Mouse (Mus musculus) kidney, embryonic 14.5 days (tissue): ENCODE measurements around the gene Srpk2. TPM values are rescaled to one million over a fixed set of nuclear protein-coding genes. Genes with fewer than 3 reads are reported as not detected.

Experiments
- ATAC-seq: fragments of 200-750 bp; cut with Nextera tagmentation; 2 replicates; pipeline ENCODE4 v1.8.0; 2017; ENCODE audit warnings: moderate number of reproducible peaks, mild to moderate bottlenecking, moderate TSS enrichment, moderate library complexity; ENCODE audit not compliant: low FRiP score, low TSS enrichment
- H3K27ac ChIP-seq: fragments of 300-500 bp; sonication (generic); 2 replicates; pipeline ENCODE4 v1.5.1; 2014; ENCODE audit warnings: low read depth, mild to moderate bottlenecking, low read length, moderate library complexity, mixed read lengths
- H3K27me3 ChIP-seq: fragments of 300-500 bp; sonication (generic); 2 replicates; pipeline ENCODE4 v1.6.1; 2014; ENCODE audit warnings: mild to moderate bottlenecking, low read length; ENCODE audit not compliant: control insufficient read depth, insufficient read depth
- H3K36me3 ChIP-seq: fragments of 300-500 bp; sonication (generic); 2 replicates; pipeline ENCODE4 v1.6.1; 2014; ENCODE audit warnings: low read length, mixed read lengths; ENCODE audit not compliant: control insufficient read depth, insufficient read depth
- H3K4me1 ChIP-seq: fragments of 300-500 bp; sonication (generic); 2 replicates; pipeline ENCODE4 v1.6.1; 2014; ENCODE audit warnings: low read length, mixed read lengths; ENCODE audit not compliant: control insufficient read depth, insufficient read depth
- H3K4me2 ChIP-seq: fragments of 300-500 bp; sonication (generic); replicated peaks from 2 replicates; pipeline ENCODE4 v1.6.1; 2014; ENCODE audit warnings: low read depth, mild to moderate bottlenecking, low read length
- H3K4me3 ChIP-seq: fragments of 300-500 bp; sonication (generic); 2 replicates; pipeline ENCODE4 v1.5.1; 2014; ENCODE audit warnings: mild to moderate bottlenecking, low read length
- H3K9ac ChIP-seq: fragments of 300-500 bp; sonication (generic); 2 replicates; pipeline ENCODE4 v1.6.1; 2014; ENCODE audit warnings: low read depth, mild to moderate bottlenecking, low read length, moderate library complexity
- H3K9me3 ChIP-seq: fragments of 300-500 bp; sonication (generic); 2 replicates; pipeline ENCODE4 v1.6.1; 2016; ENCODE audit warnings: low read length; ENCODE audit not compliant: control insufficient read depth
- WGBS: fragments of 180-500 bp; shearing (Covaris S2); extraction: QIAGEN DNeasy Blood & Tissue Kit; methylation state at CpG from one replicate; pipeline ENCODE4 v1.1.7; 2014; 5-methylcytosine and 5-hydroxymethylcytosine counted together
- polyA plus RNA-seq: library from polyadenylated mRNA; unstranded; fragments of >200 nt; fragmentation: Nextera tagmentation; extraction: Ambion mirVana; gene quantifications from 2 replicates; pipeline ENCODE4 v1.2.1, GENCODE M21; 2014

Srpk2 gene
- polyA plus RNA-seq, 1 experiment from 2014 or later = 50.8 TPM

GRCm38 (mm10) chr5:23515038-23515437 is 169.4 kb downstream of the Srpk2 start:
- Histone ChIP-seq H3K36me3 (peaks cover 32% of the 10 kb centered on the region), H3K9ac (no peak overlapping the region), H3K27me3 (no peaks in the 10 kb centered on the region), H3K4me1 (no peaks in the 10 kb centered on the region; the same call in 1 of the 2 replicates), H3K4me2 (no peak overlapping the region), H3K27ac (no peak overlapping the region), H3K9me3 (no peaks in the 10 kb centered on the region), H3K4me3 (no peak overlapping the region)
- no peak for ATAC-seq
- 94% methylated on average over 10 of the region's 10 CpGs for whole genome bisulfite sequencing

- Histone ChIP-seq H3K4me2 (no peak overlapping the region), H3K9ac (no peak overlapping the region), H3K36me3 (peaks cover 32% of the 10 kb centered on the region), H3K4me3 (no peak overlapping the region), H3K4me1 (no peaks in the 10 kb centered on the region), H3K27me3 (no peaks in the 10 kb centered on the region), H3K27ac (no peak overlapping the region), H3K9me3 (no peaks in the 10 kb centered on the region)
- ATAC-seq = no peak
- 94% methylated on average over 13 of the region's 13 CpGs for WGBS
Measured at GRCm38 (mm10) chr5:23513468-23513867, 170.9 kb downstream of the Srpk2 start.

DNA sequence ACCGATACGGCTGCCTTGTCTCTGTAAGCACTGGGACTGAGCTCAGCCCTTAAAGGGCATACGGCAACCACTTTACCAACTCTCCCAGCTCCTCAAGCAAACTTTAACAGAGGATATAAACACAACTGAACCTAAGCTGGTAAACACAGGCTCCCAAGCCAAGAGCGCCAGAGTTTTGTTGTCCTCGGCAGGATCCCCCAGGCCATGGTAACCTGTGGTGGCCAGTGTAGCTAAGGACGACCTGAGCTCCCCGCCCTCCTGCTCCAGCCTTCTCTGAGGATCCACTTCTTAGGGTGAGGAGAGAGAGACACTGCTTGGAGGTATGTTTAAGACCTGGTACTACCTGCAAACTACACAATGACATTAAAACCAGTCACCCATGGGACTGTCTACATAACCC is 171.9 kb downstream of the Srpk2 start:
- 91% methylated on average over 7 of the region's 7 CpGs for WGBS
- no peak for ATAC-seq
- Histone ChIP-seq H3K4me3 (no peak overlapping the region), H3K27me3 (no peaks in the 10 kb centered on the region), H3K4me1 (no peaks in the 10 kb centered on the region), H3K9me3 (no peaks in the 10 kb centered on the region), H3K9ac (no peak overlapping the region), H3K36me3 (peaks cover 32% of the 10 kb centered on the region), H3K27ac (no peak overlapping the region), H3K4me2 (no peak overlapping the region)

DNA sequence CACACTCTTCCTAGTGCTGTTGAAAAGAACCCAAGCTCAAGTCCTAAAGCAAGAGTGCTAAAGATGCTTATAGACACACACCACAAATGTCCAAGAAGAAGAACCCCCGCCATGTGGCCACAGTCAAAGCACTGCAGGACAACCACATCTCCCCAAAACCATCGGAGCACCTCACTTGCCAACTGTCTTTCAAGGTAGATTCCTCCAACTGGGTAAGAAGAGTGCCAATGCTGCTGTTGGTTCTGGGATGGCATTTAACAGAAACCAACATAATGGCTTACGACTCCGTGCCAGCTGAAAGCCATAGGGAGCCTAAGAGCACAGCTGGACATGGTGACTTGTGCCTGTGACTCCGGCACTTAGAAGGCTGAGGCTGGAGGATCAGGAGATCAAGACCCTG is 173.0 kb downstream of the Srpk2 start:
- WGBS = 97% methylated on average over 5 of the region's 5 CpGs
- no peak overlapping the region for H3K27ac ChIP-seq
- H3K9ac ChIP-seq = no peak overlapping the region
- no peaks in the 10 kb centered on the region for H3K4me1 ChIP-seq
- no peak for ATAC-seq
- no peak overlapping the region for H3K4me3 ChIP-seq
- no peaks in the 10 kb centered on the region for H3K27me3 ChIP-seq
- H3K9me3 ChIP-seq = no peaks in the 10 kb centered on the region
- H3K4me2 ChIP-seq = no peak overlapping the region
- peaks cover 32% of the 10 kb centered on the region for H3K36me3 ChIP-seq

- no peak for ATAC-seq
- WGBS = 88% methylated on average over 6 of the region's 6 CpGs
- H3K9me3 ChIP-seq = no peaks in the 10 kb centered on the region
- H3K36me3 ChIP-seq = peaks cover 20% of the 10 kb centered on the region; the same call in 1 of the 2 replicates
- H3K27ac ChIP-seq = no peak overlapping the region
- no peaks in the 10 kb centered on the region for H3K4me1 ChIP-seq
- H3K27me3 ChIP-seq = no peaks in the 10 kb centered on the region
- no peak overlapping the region for H3K4me2 ChIP-seq
- H3K4me3 ChIP-seq = no peak overlapping the region
- no peak overlapping the region for H3K9ac ChIP-seq
Measured at GRCm38 (mm10) chr5:23508630-23509029, 175.8 kb downstream of the Srpk2 start.

- Histone ChIP-seq H3K4me2 (no peak overlapping the region), H3K27me3 (no peaks in the 10 kb centered on the region), H3K36me3 (peaks cover 22% of the 10 kb centered on the region), H3K27ac (no peak overlapping the region), H3K4me1 (no peaks in the 10 kb centered on the region), H3K9me3 (no peaks in the 10 kb centered on the region), H3K9ac (no peak overlapping the region), H3K4me3 (no peak overlapping the region)
- whole genome bisulfite sequencing = 85% methylated on average over 4 of the region's 4 CpGs
- ATAC-seq = no peak
Measured at GRCm38 (mm10) chr5:23507210-23507609, 177.2 kb downstream of the Srpk2 start.

DNA sequence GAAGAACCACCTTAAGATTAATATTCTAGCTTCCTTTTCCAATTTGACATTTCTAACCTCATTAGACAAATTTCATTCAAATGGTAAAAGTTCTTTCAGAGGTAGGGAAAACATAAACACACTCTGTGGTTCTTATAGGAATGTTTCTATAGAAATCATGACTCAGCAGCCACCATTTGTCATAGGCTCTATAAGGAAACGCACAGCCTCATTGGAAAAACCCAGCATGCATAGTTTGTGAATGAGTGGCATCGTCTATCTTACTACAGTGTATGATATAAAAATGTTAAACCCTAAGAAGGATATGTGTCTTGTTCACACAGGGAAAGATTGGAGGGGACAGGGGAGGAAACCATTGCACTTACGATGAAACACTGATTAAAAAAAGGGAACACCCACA is 178.8 kb downstream of the Srpk2 start:
- no peak for ATAC-seq
- Histone ChIP-seq H3K9me3 (no peaks in the 10 kb centered on the region), H3K27me3 (no peaks in the 10 kb centered on the region), H3K9ac (no peak overlapping the region), H3K27ac (no peak overlapping the region), H3K4me1 (no peaks in the 10 kb centered on the region), H3K4me2 (no peak overlapping the region), H3K4me3 (no peak overlapping the region), H3K36me3 (peaks cover 38% of the 10 kb centered on the region)
- 87% methylated on average over 3 of the region's 3 CpGs for WGBS

GRCm38 (mm10) chr5:23502317-23502937 is 182.0 kb downstream of the Srpk2 start:
- Histone ChIP-seq H3K36me3 (peaks cover 63% of the 10 kb centered on the region), H3K9ac (no peak overlapping the region), H3K27me3 (no peaks in the 10 kb centered on the region), H3K4me2 (no peak overlapping the region), H3K9me3 (no peaks in the 10 kb centered on the region), H3K27ac (no peak overlapping the region), H3K4me3 (no peak overlapping the region), H3K4me1 (no peaks in the 10 kb centered on the region)
- 78% methylated on average over 11 of the region's 13 CpGs for WGBS
- peak; percentile 60; the same call in 1 of the 2 replicates for ATAC-seq

GRCm38 (mm10) chr5:23501582-23502316 is 182.7 kb downstream of the Srpk2 start:
- Histone ChIP-seq H3K4me1 (no peaks in the 10 kb centered on the region), H3K4me2 (no peak overlapping the region), H3K9me3 (no peaks in the 10 kb centered on the region), H3K9ac (no peak overlapping the region), H3K4me3 (no peak overlapping the region), H3K36me3 (peaks cover 68% of the 10 kb centered on the region), H3K27ac (no peak overlapping the region), H3K27me3 (no peaks in the 10 kb centered on the region)
- WGBS = 86% methylated on average over 13 of the region's 13 CpGs
- ATAC-seq = no peak
